Mouse (Mus musculus): ENCODE measurements around the gene Exosc1. TPM values are rescaled to one million over a fixed set of nuclear protein-coding genes. Genes with fewer than 3 reads are reported as not detected.
"Not testable (repeated sequence)": the region's sequence is repeated elsewhere in the genome, so short reads cannot be mapped to it uniquely, and the experiment has no call there.

The Exosc1 gene
- 10 to 100 TPM; 26.0 to 31.7 (median 29.0) TPM for total RNA-seq (2022)

- DNase-seq (ENCODE audit: low spot score in 2 of 2): peak; percentile 99
Measured at GRCm38 (mm10) chr19:41933179-41934086, at the start of gene Exosc1, which contains the start of gene Zdhhc16. Gene Exosc1, minus strand, starts transcription at chr19:41933423. Gene Zdhhc16, plus strand, starts transcription at chr19:41933480.

- DNase-seq (ENCODE audit: low spot score in 2 of 2): no peak
Measured at GRCm38 (mm10) chr19:41982791-41983150, 49.5 kb upstream of the Exosc1 start.

- DNase-seq (ENCODE audit: low spot score in 2 of 2): peak; percentile 25 to 46
Measured at GRCm38 (mm10) chr19:41981931-41982790, 48.9 kb upstream of the Exosc1 start.

- no peak for DNase-seq (ENCODE audit: low spot score in 2 of 2)
Measured at GRCm38 (mm10) chr19:41981595-41981927, 48.3 kb upstream of the Exosc1 start, which contains the start of gene Ubtd1. Gene Ubtd1, plus strand, starts transcription at chr19:41981763.

- DNase-seq (ENCODE audit: low spot score in 2 of 2): peak; percentile 95 to 99
Measured at GRCm38 (mm10) chr19:41980819-41981594, 47.8 kb upstream of the Exosc1 start, which contains the start of gene Mms19. Gene Mms19, minus strand, starts transcription at chr19:41981157.

GRCm38 (mm10) chr19:41980422-41980818 lies 47.2 kb upstream of the Exosc1 start:
- peak in 1 of 2 experiments; percentile 36 for DNase-seq (ENCODE audit: low spot score in 2 of 2)

- peak in 1 of 2 experiments; percentile 31 for DNase-seq (ENCODE audit: low spot score in 2 of 2)
Measured at GRCm38 (mm10) chr19:41973891-41974794, 40.9 kb upstream of the Exosc1 start.

GRCm38 (mm10) chr19:41969618-41970017 lies 36.4 kb upstream of the Exosc1 start:
- DNase-seq (ENCODE audit: low spot score in 2 of 2): no peak

- DNase-seq (ENCODE audit: low spot score in 2 of 2): no peak
Measured at GRCm38 (mm10) chr19:41953574-41953973, 20.4 kb upstream of the Exosc1 start.

- no peak for DNase-seq (ENCODE audit: low spot score in 2 of 2)
Measured at GRCm38 (mm10) chr19:41952287-41952686, 19.1 kb upstream of the Exosc1 start.

- no peak for DNase-seq (ENCODE audit: low spot score in 2 of 2)
Measured at GRCm38 (mm10) chr19:41943841-41944240, 10.6 kb upstream of the Exosc1 start.

- DNase-seq (ENCODE audit: low spot score in 2 of 2): no peak
Measured at GRCm38 (mm10) chr19:41938539-41938938, 5.3 kb upstream of the Exosc1 start.

GRCm38 (mm10) chr19:41935921-41936320 lies 2.7 kb upstream of the Exosc1 start:
- DNase-seq (ENCODE audit: low spot score in 2 of 2): no peak

- DNase-seq (ENCODE audit: low spot score in 2 of 2): no peak
Measured at GRCm38 (mm10) chr19:41934124-41934523, 901 bp upstream of the Exosc1 start.

GRCm38 (mm10) chr19:41932686-41933085 lies 537 bp downstream of the Exosc1 start:
- no peak for DNase-seq (ENCODE audit: low spot score in 2 of 2)

- no peak for DNase-seq (ENCODE audit: low spot score in 2 of 2)
Measured at GRCm38 (mm10) chr19:41920412-41921067, 12.7 kb downstream of the Exosc1 start.

- DNase-seq (ENCODE audit: low spot score in 2 of 2): no peak
Measured at GRCm38 (mm10) chr19:41919471-41919870, 13.8 kb downstream of the Exosc1 start.

- no peak for DNase-seq (ENCODE audit: low spot score in 2 of 2)
Measured at GRCm38 (mm10) chr19:41916853-41917252, 16.4 kb downstream of the Exosc1 start.

- DNase-seq (ENCODE audit: low spot score in 2 of 2): no peak
Measured at GRCm38 (mm10) chr19:41915294-41915693, 17.9 kb downstream of the Exosc1 start.

- DNase-seq (ENCODE audit: low spot score in 2 of 2): not testable (repeated sequence)
Measured at GRCm38 (mm10) chr19:41914592-41914882, 18.7 kb downstream of the Exosc1 start.

All from left cerebral cortex, adult 8-10 months (tissue).